ENCODE assay signal across 15 mouse cellular contexts in the genomic region with DNA sequence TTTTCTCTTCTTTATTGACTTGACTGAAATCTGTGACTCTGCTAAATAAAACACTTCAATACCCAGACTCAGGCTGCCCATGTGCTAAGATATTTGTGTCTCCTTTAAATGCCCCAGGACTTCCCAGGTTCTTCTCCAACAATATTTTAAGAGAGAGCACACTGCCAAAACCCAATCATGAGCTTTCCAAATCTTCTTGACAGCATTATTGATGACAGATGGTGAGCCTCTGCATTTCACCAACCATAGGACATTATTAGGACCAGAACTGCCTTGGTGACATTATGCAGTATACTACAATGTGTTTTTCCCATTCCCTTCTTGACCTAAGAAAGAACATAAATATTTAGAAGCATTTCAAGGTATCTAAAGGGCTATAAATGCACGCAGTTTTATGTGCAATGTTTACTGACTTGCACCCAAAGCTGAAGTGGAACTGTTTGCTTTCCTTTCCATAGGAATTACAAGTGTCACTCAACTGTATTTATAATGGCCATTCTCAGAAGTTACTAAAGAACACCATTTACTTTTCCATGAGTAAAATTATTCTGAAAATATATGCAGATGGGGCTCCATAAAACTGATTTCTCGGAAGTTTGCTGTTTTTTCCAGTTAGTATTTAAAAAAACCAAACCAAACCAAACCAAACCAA.
"Had no signal": no experiment of that assay in that cellular context is flagged by ENCODE, and none has a peak within 500 bp of the region (broad histone marks: within the 10 kb centered on the region; RNA-seq: fewer than 3 reads in every experiment).

No protein-coding gene starts in this region.

- H3K27me3 ChIP-seq: limb, embryonic 12.5 days; liver, embryonic 13.5 days; lung, embryonic 15.5 days; megakaryocyte, embryonic 14.5 days; midbrain, embryonic 15.5 days; neural tube, embryonic 12.5 days had no signal

- H3K9me3 ChIP-seq: limb, embryonic 12.5 days; liver, embryonic 13.5 days; lung, embryonic 15.5 days; megakaryocyte, embryonic 14.5 days; midbrain, embryonic 15.5 days; neural tube, embryonic 12.5 days had no signal

- H3K36me3 ChIP-seq: limb, embryonic 12.5 days; liver, embryonic 13.5 days; lung, embryonic 15.5 days; midbrain, embryonic 15.5 days; neural tube, embryonic 12.5 days had no signal

- H3K9ac ChIP-seq: limb, embryonic 12.5 days; liver, embryonic 13.5 days; liver, postnatal 0 days; lung, embryonic 15.5 days; midbrain, embryonic 15.5 days; neural tube, embryonic 12.5 days had no signal

- DNase-seq: kidney, postnatal 10 days; kidney, postnatal 4 days; liver; liver, embryonic 13.5 days; liver, postnatal 0 days; thymus, adult 2 months; thymus, postnatal 36 days had no signal

- H3K4me1 ChIP-seq: limb, embryonic 12.5 days; liver, embryonic 13.5 days; lung, embryonic 15.5 days; megakaryocyte, embryonic 14.5 days; midbrain, embryonic 15.5 days; neural tube, embryonic 12.5 days had no signal

- H3K4me2 ChIP-seq: limb, embryonic 12.5 days; liver, embryonic 13.5 days; lung, embryonic 15.5 days; midbrain, embryonic 11.5 days; midbrain, embryonic 15.5 days; neural tube, embryonic 12.5 days had no signal

- H3K27ac ChIP-seq: layer of hippocampus, adult 2 months; limb, embryonic 12.5 days; liver, embryonic 13.5 days; macrophage; midbrain, embryonic 15.5 days; neural tube, embryonic 12.5 days had no signal

- H3K4me3 ChIP-seq: layer of hippocampus, adult 2 months; limb, embryonic 12.5 days; liver, embryonic 13.5 days; lung, embryonic 15.5 days; megakaryocyte, embryonic 14.5 days; midbrain, embryonic 15.5 days; neural tube, embryonic 12.5 days had no signal

- ATAC-seq: liver, postnatal 0 days; midbrain, embryonic 15.5 days had no signal
